Mouse (Mus musculus) left cerebral cortex, postnatal 36 days (tissue): ENCODE results near the gene Khdc4. TPM values are rescaled to one million over a fixed set of nuclear protein-coding genes. Genes with fewer than 3 reads are reported as not detected.

Experiments
- DNase-seq, 2 experiments: peaks; one replicate each; pipeline ENCODE4 v3.0.0; 2021 to 2022; ENCODE audit warnings: low spot score in 2 of 2, mixed read lengths in 1 of 2
- intact Hi-C: fragments of 180-260 bp; cut with DNase I; formaldehyde crosslinking; loops from one replicate; pipeline ENCODE4 v1.15.1; 2025
- total RNA-seq, 2 experiments: library from RNA; stranded (reverse); gene quantifications; 2 replicates each; pipeline ENCODE4 v1.2.3; 2021

Gene Khdc4
- 10 to 100 TPM; 42.4 to 63.2 TPM for total RNA-seq

GRCm38 (mm10) chr3:88684980-88685941, at the start of gene Khdc4:
Khdc4 (plus strand) TSS chr3:88685803.
- intact Hi-C loops, result no loop called here
- DNase-seq, result peak; percentile 97 to 98

GRCm38 (mm10) chr3:88636555-88636986, 49.0 kb upstream of the Khdc4 start:
- intact Hi-C loops, result no loop called here
- no peak for DNase-seq

- intact Hi-C loops, result no loop called here
- no peak for DNase-seq
These were observed 48.5 kb upstream of the Khdc4 start for GRCm38 (mm10) chr3:88637134-88637533.

- intact Hi-C loops, result no loop called here
- DNase-seq, result no peak
These were observed 46.4 kb upstream of the Khdc4 start for GRCm38 (mm10) chr3:88639239-88639638.

GRCm38 (mm10) chr3:88640676-88641075, 44.9 kb upstream of the Khdc4 start:
- no peak for DNase-seq
- intact Hi-C loops, result no loop called here

GRCm38 (mm10) chr3:88643078-88643477, 42.5 kb upstream of the Khdc4 start:
- intact Hi-C loops, result no loop called here
- no peak for DNase-seq

GRCm38 (mm10) chr3:88645937-88646336, 39.7 kb upstream of the Khdc4 start:
- DNase-seq, result no peak

GRCm38 (mm10) chr3:88646426-88646995, 39.1 kb upstream of the Khdc4 start:
- intact Hi-C loops, result no loop called here
- DNase-seq, result no peak

More at GRCm38 (mm10) chr3:88645937-88646336, 39.7 kb upstream of the Khdc4 start:
- intact Hi-C loops, result no loop called here

- DNase-seq, result no peak
- intact Hi-C loops, result no loop called here
These were observed 38.5 kb upstream of the Khdc4 start for GRCm38 (mm10) chr3:88647076-88647475.

- intact Hi-C loops, result no loop called here
- DNase-seq, result no peak
These were observed 37.7 kb upstream of the Khdc4 start for GRCm38 (mm10) chr3:88647779-88648413.

- no peak for DNase-seq
- intact Hi-C loops, result no loop called here
These were observed 37.0 kb upstream of the Khdc4 start for GRCm38 (mm10) chr3:88648452-88649168.

GRCm38 (mm10) chr3:88649186-88649585, 36.4 kb upstream of the Khdc4 start:
- intact Hi-C loops, result no loop called here
- no peak for DNase-seq

GRCm38 (mm10) chr3:88649967-88650366, 35.6 kb upstream of the Khdc4 start:
- DNase-seq, result no peak
- intact Hi-C loops, result no loop called here

- intact Hi-C loops, result no loop called here
- no peak for DNase-seq
These were observed 34.7 kb upstream of the Khdc4 start for GRCm38 (mm10) chr3:88650713-88651504.

- intact Hi-C loops, result no loop called here
- DNase-seq, result no peak
These were observed 33.7 kb upstream of the Khdc4 start for GRCm38 (mm10) chr3:88651669-88652618.

- intact Hi-C loops, result no loop called here
- DNase-seq, result no peak
These were observed 32.6 kb upstream of the Khdc4 start, which contains the start of gene Rxfp4 for GRCm38 (mm10) chr3:88652846-88653515. Rxfp4 (minus strand) TSS chr3:88653142.
